Mouse (Mus musculus): ENCODE results near the gene Rbm33.

DNA sequence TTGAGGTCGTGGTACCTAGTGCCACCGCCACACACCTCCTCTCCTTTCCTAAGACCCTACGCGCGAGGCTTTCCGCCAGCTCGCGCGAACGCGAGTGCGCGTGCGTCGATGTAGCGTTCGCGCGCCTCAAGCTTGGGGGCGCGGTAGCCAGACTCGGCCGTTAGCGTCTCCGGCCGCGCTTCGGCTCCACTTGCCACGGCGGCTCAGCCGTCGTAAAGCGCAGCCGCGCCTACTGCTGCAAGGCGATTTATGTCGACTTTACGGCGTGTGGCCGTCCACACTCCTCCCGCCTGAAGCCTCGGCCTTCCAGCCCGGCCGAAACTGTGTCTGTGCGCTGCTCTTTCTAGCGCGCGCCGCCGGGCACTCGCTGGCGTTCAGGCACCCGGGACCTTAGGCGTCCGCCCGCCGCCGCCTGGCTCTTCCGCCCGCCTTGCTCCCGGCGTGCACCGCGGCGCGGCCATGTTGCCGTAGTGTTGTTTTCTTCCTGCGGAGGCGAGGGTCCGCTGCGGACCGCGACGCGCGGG, at the start of gene Rbm33:
- TF ChIP-seq CTCF (IDR thresholded peaks at IDR 0.05; ENCODE audit: insufficient read depth, low read depth, low read length): no peak
- TF ChIP-seq POLR2A (IDR thresholded peaks at IDR 0.05; ENCODE audit: insufficient read depth, low read depth, low read length): peak; percentile 78

Data from olfactory bulb, adult 2 months (tissue).